Mouse (Mus musculus): ENCODE measurements around the gene H2al1o. TPM values are rescaled to one million over a fixed set of nuclear protein-coding genes. Genes with fewer than 3 reads are reported as not detected.
"Not testable (repeated sequence)": the region's sequence is repeated elsewhere in the genome, so short reads cannot be mapped to it uniquely, and the experiment has no call there.

Gene H2al1o
- polyA plus RNA-seq (2014; fragmentation: Nextera tagmentation; extraction: Ambion mirVana) = not detected in 2 replicates

- WGBS = 92% methylated on average over 3 of the region's 3 CpGs
- not testable (repeated sequence) for H3K4me3 ChIP-seq (ENCODE audit: low read depth, low read length); H3K27ac ChIP-seq (ENCODE audit: low read depth); H3K9me3 ChIP-seq (ENCODE audit: control insufficient read depth, low read length); H3K4me1 ChIP-seq (replicated peaks; ENCODE audit: control insufficient read depth, insufficient read depth, low read length); H3K4me2 ChIP-seq (ENCODE audit: low read length); DNase-seq (ENCODE audit: low spot score); ATAC-seq (replicated peaks; ENCODE audit: low FRiP score, low TSS enrichment, low read depth); H3K27me3 ChIP-seq (replicated peaks; ENCODE audit: control insufficient read depth, insufficient read depth, low read length); H3K36me3 ChIP-seq (ENCODE audit: control insufficient read depth, insufficient read depth, low read length); H3K9ac ChIP-seq (ENCODE audit: low read length)
Measured at GRCm38 (mm10) chrX:9572309-9572708, at the start of gene H2al1o. Gene H2al1o, minus strand, starts transcription at chrX:9572409.

- not testable (repeated sequence) for H3K9me3 ChIP-seq (ENCODE audit: control insufficient read depth, low read length); H3K4me1 ChIP-seq (replicated peaks; ENCODE audit: control insufficient read depth, insufficient read depth, low read length); H3K36me3 ChIP-seq (ENCODE audit: control insufficient read depth, insufficient read depth, low read length); H3K4me3 ChIP-seq (ENCODE audit: low read depth, low read length); H3K4me2 ChIP-seq (ENCODE audit: low read length); DNase-seq (ENCODE audit: low spot score); H3K27me3 ChIP-seq (replicated peaks; ENCODE audit: control insufficient read depth, insufficient read depth, low read length); ATAC-seq (replicated peaks; ENCODE audit: low FRiP score, low TSS enrichment, low read depth); H3K9ac ChIP-seq (ENCODE audit: low read length); H3K27ac ChIP-seq (ENCODE audit: low read depth)
- 91% methylated on average over 7 of the region's 7 CpGs for WGBS
Measured at GRCm38 (mm10) chrX:9598036-9598435, 25.8 kb upstream of the H2al1o start.

GRCm38 (mm10) chrX:9536881-9537280 lies 35.3 kb downstream of the H2al1o start:
- ATAC-seq (replicated peaks; ENCODE audit: low FRiP score, low TSS enrichment, low read depth) (no peak), DNase-seq (ENCODE audit: low spot score) (no peak)
- Histone ChIP-seq H3K27me3 (replicated peaks; ENCODE audit: control insufficient read depth, insufficient read depth, low read length) (no peaks in the 10 kb centered on the region), H3K4me1 (replicated peaks; ENCODE audit: control insufficient read depth, insufficient read depth, low read length) (no peaks in the 10 kb centered on the region), H3K4me3 (ENCODE audit: low read depth, low read length) (no peak overlapping the region), H3K36me3 (ENCODE audit: control insufficient read depth, insufficient read depth, low read length) (no peaks in the 10 kb centered on the region), H3K27ac (ENCODE audit: low read depth) (no peak overlapping the region), H3K9me3 (ENCODE audit: control insufficient read depth, low read length) (no peaks in the 10 kb centered on the region), H3K4me2 (ENCODE audit: low read length) (no peak overlapping the region), H3K9ac (ENCODE audit: low read length) (no peak overlapping the region)
- 89% methylated on average over 3 of the region's 3 CpGs for WGBS

Other genes starting within 250 kb of the H2al1o start
- gene H2al1k, start 221.8 kb downstream of the H2al1o start, polyA plus RNA-seq (2014; fragmentation: Nextera tagmentation; extraction: Ambion mirVana) = not detected in 2 replicates
- gene Cybb, start 84.6 kb downstream of the H2al1o start, polyA plus RNA-seq (2014; fragmentation: Nextera tagmentation; extraction: Ambion mirVana) = 3.6 and 4.0 TPM in 2 replicates
- gene Dynlt3, start 90.6 kb upstream of the H2al1o start, polyA plus RNA-seq (2014; fragmentation: Nextera tagmentation; extraction: Ambion mirVana) = 54.0 and 54.5 TPM in 2 replicates

Measured in intestine, embryonic 14.5 days (tissue).